Mouse (Mus musculus) midbrain, embryonic 14.5 days (tissue): Measurements from ENCODE around the gene Acy3. TPM values are rescaled to one million over a fixed set of nuclear protein-coding genes. Genes with fewer than 3 reads are reported as not detected.
"Not testable (repeated sequence)": the region's sequence is repeated elsewhere in the genome, so short reads cannot be mapped to it uniquely, and the experiment has no call there.

Experiments
- ATAC-seq: fragments of 200-750 bp; cut with Nextera tagmentation; 2 replicates; pipeline ENCODE4 v1.8.0; 2017; ENCODE audit warnings: moderate number of reproducible peaks, moderate library complexity; ENCODE audit not compliant: low FRiP score, low TSS enrichment
- DNase-seq: peaks from one replicate; pipeline ENCODE4 v3.0.0-alpha.2; 2015
- H3K27ac ChIP-seq: fragments of 300-500 bp; sonication (generic); replicated peaks from 2 replicates; pipeline ENCODE4 v1.5.1; 2014; ENCODE audit warnings: mild to moderate bottlenecking, low read depth, low read length, moderate library complexity
- H3K27me3 ChIP-seq: fragments of 300-500 bp; sonication (generic); 2 replicates; pipeline ENCODE4 v1.6.1; 2014; ENCODE audit warnings: low read length, control low read depth, mixed read lengths; ENCODE audit not compliant: control insufficient read depth, insufficient read depth
- H3K36me3 ChIP-seq: fragments of 300-500 bp; sonication (generic); 2 replicates; pipeline ENCODE4 v1.6.1; 2014; ENCODE audit warnings: low read length, control low read depth; ENCODE audit not compliant: control insufficient read depth, insufficient read depth
- H3K4me1 ChIP-seq: fragments of 300-500 bp; sonication (generic); 2 replicates; pipeline ENCODE4 v1.6.1; 2014; ENCODE audit warnings: mild to moderate bottlenecking, antibody characterized with exemption, low read length, control low read depth; ENCODE audit not compliant: control insufficient read depth, insufficient read depth
- H3K4me2 ChIP-seq: fragments of 300-500 bp; sonication (generic); 2 replicates; pipeline ENCODE4 v1.6.1; 2014; ENCODE audit warnings: mild to moderate bottlenecking, low read length, moderate library complexity
- H3K4me3 ChIP-seq: fragments of 300-500 bp; sonication (generic); replicated peaks from 2 replicates; pipeline ENCODE4 v1.5.1; 2014; ENCODE audit warnings: low read depth, low read length
- H3K9ac ChIP-seq: fragments of 300-500 bp; sonication (generic); replicated peaks from 2 replicates; pipeline ENCODE4 v1.6.1; 2014; ENCODE audit warnings: mild to moderate bottlenecking, low read length, moderate library complexity
- H3K9me3 ChIP-seq: fragments of 300-500 bp; sonication (generic); 2 replicates; pipeline ENCODE4 v1.6.1; 2016; ENCODE audit warnings: low read length, control low read depth, mixed read lengths; ENCODE audit not compliant: control insufficient read depth
- whole genome bisulfite sequencing: fragments of 180-500 bp; shearing (Covaris S2); extraction: QIAGEN DNeasy Blood & Tissue Kit; methylation state at CpG from one replicate; pipeline ENCODE4 v1.1.7; 2014; 5-methylcytosine and 5-hydroxymethylcytosine counted together
- polyA plus RNA-seq: library from polyadenylated mRNA; unstranded; fragments of >200 nt; fragmentation: Nextera tagmentation; extraction: Ambion mirVana; gene quantifications from 2 replicates; pipeline ENCODE4 v1.2.1, GENCODE M21; 2014

Gene Acy3
- polyA plus RNA-seq, 1 experiment from 2014 or later = 2.2 TPM

GRCm38 (mm10) chr19:3952099-3952498 lies 34.3 kb upstream of the Acy3 start:
- Histone ChIP-seq H3K4me2 (no peak overlapping the region), H3K9me3 (no peaks in the 10 kb centered on the region), H3K4me3 (no peak overlapping the region), H3K36me3 (no peaks in the 10 kb centered on the region), H3K9ac (no peak overlapping the region), H3K27me3 (no peaks in the 10 kb centered on the region), H3K4me1 (no peaks in the 10 kb centered on the region), H3K27ac (no peak overlapping the region)
- DNase-seq (no peak), ATAC-seq (no peak)
- WGBS = 57% methylated on average over 1 of the region's 1 CpGs

GRCm38 (mm10) chr19:3955033-3955432 lies 31.3 kb upstream of the Acy3 start:
- Histone ChIP-seq H3K4me3 (no peak overlapping the region), H3K4me1 (no peaks in the 10 kb centered on the region), H3K36me3 (no peaks in the 10 kb centered on the region), H3K27me3 (no peaks in the 10 kb centered on the region), H3K27ac (no peak overlapping the region), H3K9me3 (no peaks in the 10 kb centered on the region), H3K4me2 (no peak overlapping the region), H3K9ac (no peak overlapping the region)
- WGBS = 86% methylated on average over 3 of the region's 3 CpGs
- ATAC-seq (no peak), DNase-seq (no peak)

- DNase-seq (no peak), ATAC-seq (no peak)
- no peaks in the 10 kb centered on the region for H3K36me3 ChIP-seq
- H3K27me3 ChIP-seq = no peaks in the 10 kb centered on the region
- no peak overlapping the region for H3K9ac ChIP-seq
- no peaks in the 10 kb centered on the region for H3K9me3 ChIP-seq
- no peaks in the 10 kb centered on the region for H3K4me1 ChIP-seq
- H3K27ac ChIP-seq = no peak overlapping the region
- no peak overlapping the region for H3K4me3 ChIP-seq
- H3K4me2 ChIP-seq = no peak overlapping the region
- WGBS = 60% methylated on average over 4 of the region's 4 CpGs
Observed at GRCm38 (mm10) chr19:3955804-3956203, 30.6 kb upstream of the Acy3 start.

DNA sequence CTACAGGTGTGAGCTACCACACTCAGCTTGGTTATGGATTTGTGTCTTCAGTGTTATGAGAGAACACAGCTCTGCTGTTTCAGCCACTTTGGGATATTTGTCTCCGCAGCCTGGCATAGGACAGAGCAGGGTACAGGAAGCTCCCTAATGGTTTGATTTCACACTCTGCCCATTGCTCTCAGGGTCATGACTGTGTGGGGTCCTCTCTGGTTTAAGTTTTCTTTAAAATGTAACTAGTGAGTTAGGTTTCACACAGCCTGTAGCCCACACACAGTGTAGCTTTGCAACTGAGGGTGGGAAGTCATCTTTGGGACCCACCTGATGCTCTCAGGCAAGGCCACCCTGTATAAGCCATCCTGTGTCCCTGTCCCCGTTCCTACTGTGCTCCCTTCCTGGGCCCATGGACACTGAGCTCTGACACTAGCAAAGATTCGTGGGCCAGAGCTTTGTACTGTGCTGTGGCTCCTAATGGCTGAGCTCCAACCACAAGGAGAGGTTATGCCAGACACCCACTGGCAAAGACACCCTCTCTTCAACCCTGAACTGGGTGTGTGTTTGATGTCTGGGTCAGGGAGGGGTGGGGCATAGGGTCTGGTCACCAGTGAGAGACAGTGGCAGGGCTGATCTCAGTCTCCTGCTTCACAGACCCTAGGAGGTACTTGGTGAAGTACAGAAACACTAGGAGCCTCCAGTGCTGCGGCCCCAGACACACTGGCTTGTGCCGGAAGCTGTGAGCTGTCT lies 28.9 kb upstream of the Acy3 start:
- not testable (repeated sequence) for ATAC-seq, H3K4me2 ChIP-seq, H3K4me3 ChIP-seq, H3K9me3 ChIP-seq, DNase-seq, H3K27me3 ChIP-seq, H3K36me3 ChIP-seq, H3K27ac ChIP-seq, H3K9ac ChIP-seq, H3K4me1 ChIP-seq
- 79% methylated on average over 5 of the region's 5 CpGs for WGBS

DNA sequence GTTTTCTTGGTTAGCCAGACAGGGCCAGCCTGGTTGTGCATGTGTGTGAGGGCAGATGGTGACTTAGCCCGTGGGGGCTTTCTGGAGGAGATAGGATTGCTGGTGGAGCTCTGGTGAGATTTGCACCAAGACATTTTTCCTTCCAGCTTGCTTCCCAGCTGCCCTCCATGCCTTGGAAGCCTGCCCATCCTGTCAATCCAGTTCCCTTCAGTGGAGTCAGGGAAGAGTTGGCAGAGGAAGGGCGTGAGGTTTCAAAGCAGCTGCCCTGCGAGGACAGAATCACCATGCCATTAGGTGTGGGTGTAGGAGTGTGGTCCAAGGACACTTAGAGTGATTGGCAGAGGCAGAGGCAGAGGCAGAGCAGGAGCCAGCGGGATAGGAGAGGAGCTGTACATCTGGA lies 27.9 kb upstream of the Acy3 start, which contains the start of gene Aldh3b3:
TSS of gene Aldh3b3 (plus strand) at position 176 of the 400 bp plus-strand sequence.
- no peaks in the 10 kb centered on the region for H3K4me1 ChIP-seq
- no peak for ATAC-seq
- H3K9me3 ChIP-seq = no peaks in the 10 kb centered on the region
- no peak within 1 kb of the TSS for H3K4me3 ChIP-seq
- WGBS = 79% methylated on average over 4 of the region's 4 CpGs
- H3K27ac ChIP-seq = no peak within 1 kb of the TSS
- no peak within 1 kb of the TSS for H3K4me2 ChIP-seq
- no peaks in the 10 kb centered on the region for H3K36me3 ChIP-seq
- no peaks in the 10 kb centered on the region for H3K27me3 ChIP-seq
- no peak within 1 kb of the TSS for H3K9ac ChIP-seq
- no peak for DNase-seq

GRCm38 (mm10) chr19:3959030-3959429 lies 27.3 kb upstream of the Acy3 start:
- Histone ChIP-seq H3K4me3 (no peak overlapping the region), H3K27me3 (no peaks in the 10 kb centered on the region), H3K4me2 (no peak overlapping the region), H3K9ac (no peak overlapping the region), H3K9me3 (no peaks in the 10 kb centered on the region), H3K36me3 (no peaks in the 10 kb centered on the region), H3K4me1 (no peaks in the 10 kb centered on the region), H3K27ac (no peak overlapping the region)
- DNase-seq (no peak), ATAC-seq (no peak)

- H3K4me3 ChIP-seq = no peak overlapping the region
- no peak overlapping the region for H3K27ac ChIP-seq
- DNase-seq (no peak), ATAC-seq (no peak)
- H3K27me3 ChIP-seq = no peaks in the 10 kb centered on the region
- no peaks in the 10 kb centered on the region for H3K9me3 ChIP-seq
- no peaks in the 10 kb centered on the region for H3K4me1 ChIP-seq
- no peak overlapping the region for H3K4me2 ChIP-seq
- 90% methylated on average over 5 of the region's 5 CpGs for WGBS
- no peak overlapping the region for H3K9ac ChIP-seq
- no peaks in the 10 kb centered on the region for H3K36me3 ChIP-seq
Observed at GRCm38 (mm10) chr19:3960211-3960610, 26.2 kb upstream of the Acy3 start.

GRCm38 (mm10) chr19:3961805-3962204 lies 24.6 kb upstream of the Acy3 start:
- H3K4me2 ChIP-seq, H3K36me3 ChIP-seq, H3K27me3 ChIP-seq, ATAC-seq, H3K9ac ChIP-seq, DNase-seq, H3K4me1 ChIP-seq, H3K27ac ChIP-seq, H3K4me3 ChIP-seq, H3K9me3 ChIP-seq: not testable (repeated sequence)
- WGBS = 83% methylated on average over 6 of the region's 6 CpGs

GRCm38 (mm10) chr19:3962469-3962868 lies 23.9 kb upstream of the Acy3 start:
- WGBS = 11% methylated on average over 2 of the region's 2 CpGs
- Histone ChIP-seq H3K36me3 (no peaks in the 10 kb centered on the region), H3K9me3 (no peaks in the 10 kb centered on the region), H3K4me1 (no peaks in the 10 kb centered on the region), H3K27ac (no peak overlapping the region), H3K27me3 (no peaks in the 10 kb centered on the region), H3K4me3 (no peak overlapping the region), H3K4me2 (no peak overlapping the region), H3K9ac (no peak overlapping the region)
- no peak for ATAC-seq
- DNase-seq = no peak
